Mouse (Mus musculus) kidney, adult 2 months (tissue): ENCODE results near the gene Dlg5. TPM values are rescaled to one million over a fixed set of nuclear protein-coding genes. Genes with fewer than 3 reads are reported as not detected.

ENCODE experiments used
- DNase-seq: peaks from one replicate; pipeline ENCODE4 v3.0.0; 2021
- H3K27ac ChIP-seq: fragments of 200-500 bp; 2 replicates; pipeline ENCODE4 v1.5.1; 2012; ENCODE audit warnings: low read depth, low read length, control low read depth, inconsistent platforms; ENCODE audit not compliant: insufficient read depth
- H3K27me3 ChIP-seq: fragments of 200-500 bp; replicated peaks from 2 replicates; pipeline ENCODE4 v1.6.1; 2012; ENCODE audit warnings: mild to moderate bottlenecking, moderate library complexity, low read length, inconsistent platforms; ENCODE audit not compliant: control insufficient read depth, insufficient read depth
- H3K36me3 ChIP-seq: fragments of 200-500 bp; 2 replicates; pipeline ENCODE4 v1.6.1; 2012; ENCODE audit warnings: mild to moderate bottlenecking, moderate library complexity, low read length, inconsistent platforms; ENCODE audit not compliant: control insufficient read depth, insufficient read depth
- H3K4me1 ChIP-seq: fragments of 200-500 bp; 2 replicates; pipeline ENCODE4 v1.6.1; 2011; ENCODE audit warnings: low read length; ENCODE audit not compliant: control insufficient read depth, insufficient read depth
- H3K4me3 ChIP-seq: fragments of 200-500 bp; 2 replicates; pipeline ENCODE4 v1.5.1; 2011; ENCODE audit warnings: mild to moderate bottlenecking, low read depth, low read length, control low read depth; ENCODE audit not compliant: insufficient read depth
- CTCF ChIP-seq: fragments of 200-500 bp; conservative IDR thresholded peaks from 2 replicates; pipeline ENCODE4 v1.5.1; 2011; ENCODE audit warnings: low read depth, mild to moderate bottlenecking, control low read depth, low read length, moderate library complexity, mixed read lengths; ENCODE audit not compliant: insufficient read depth, insufficient read length
- POLR2A ChIP-seq: fragments of 200-500 bp; IDR thresholded peaks from one replicate; pipeline ENCODE4 v1.6.1; 2011; ENCODE audit warnings: low read depth, low read length, control low read depth
- WGBS: fragments of 180-500 bp; shearing (Covaris S2); methylation state at CpG from one replicate; pipeline ENCODE4 v1.1.7; 2018; 5-methylcytosine and 5-hydroxymethylcytosine counted together
- polyA plus RNA-seq: library from polyadenylated mRNA; depleted of rRNA; stranded (reverse); fragments of >200 nt; gene quantifications from 2 replicates; pipeline ENCODE4 v1.2.3, GENCODE M21; 2012

Dlg5 gene
- polyA plus RNA-seq, 1 experiment, result 31.0 TPM

DNA sequence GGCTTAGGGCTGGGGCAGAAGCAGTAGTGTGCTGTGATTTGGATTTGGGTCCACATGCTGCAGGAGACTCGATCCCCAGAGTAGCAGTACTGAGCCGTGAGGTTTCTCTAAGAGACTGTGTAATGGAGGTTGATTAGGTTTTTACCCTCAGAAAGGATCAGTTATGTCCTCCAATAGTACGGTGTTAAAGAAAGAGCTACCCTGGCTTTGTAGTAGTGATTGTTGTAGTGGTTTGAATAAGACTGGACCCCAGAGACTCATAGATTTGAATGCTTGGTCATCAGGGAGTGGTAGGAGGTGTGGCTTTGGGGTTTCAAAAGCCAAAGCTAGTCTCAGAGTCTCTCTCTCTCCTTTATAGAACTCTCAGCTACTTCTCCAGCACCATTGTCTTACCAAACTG is 100.9 kb downstream of the Dlg5 start:
- no peaks in the 10 kb centered on the region for H3K36me3 ChIP-seq
- no peak for TF ChIP-seq CTCF
- no peak for TF ChIP-seq POLR2A
- 82% methylated on average over 3 of the region's 3 CpGs for WGBS
- H3K4me3 ChIP-seq, result no peak overlapping the region
- DNase-seq, result no peak
- H3K4me1 ChIP-seq, result no peaks in the 10 kb centered on the region
- no peaks in the 10 kb centered on the region for H3K27me3 ChIP-seq
- H3K27ac ChIP-seq, result no peak overlapping the region

DNA sequence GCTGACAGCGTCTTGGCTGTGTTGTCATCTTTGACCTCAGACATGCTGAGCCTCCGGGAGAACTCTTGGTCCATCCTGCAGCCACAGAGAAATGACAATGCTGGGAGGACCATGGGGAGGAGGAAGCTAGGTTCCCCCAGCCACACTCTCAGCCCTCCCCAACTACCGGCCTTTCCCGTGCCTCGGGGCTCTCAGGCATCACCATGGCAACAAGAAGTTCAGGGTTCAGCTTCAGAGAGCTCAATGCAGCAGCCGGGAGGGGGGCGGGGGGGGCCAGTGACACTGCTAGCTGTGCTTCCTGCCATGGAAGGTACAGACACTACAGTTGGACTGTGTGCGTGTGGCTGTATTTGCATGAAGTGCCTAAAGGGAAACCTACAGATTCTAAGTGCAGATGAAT is 101.3 kb downstream of the Dlg5 start:
- 40% methylated on average over 8 of the region's 8 CpGs for WGBS
- DNase-seq, result no peak
- no peak for TF ChIP-seq POLR2A
- Histone ChIP-seq H3K27ac (no peak overlapping the region), H3K4me3 (no peak overlapping the region), H3K36me3 (no peaks in the 10 kb centered on the region), H3K27me3 (no peaks in the 10 kb centered on the region), H3K4me1 (no peaks in the 10 kb centered on the region)

DNA sequence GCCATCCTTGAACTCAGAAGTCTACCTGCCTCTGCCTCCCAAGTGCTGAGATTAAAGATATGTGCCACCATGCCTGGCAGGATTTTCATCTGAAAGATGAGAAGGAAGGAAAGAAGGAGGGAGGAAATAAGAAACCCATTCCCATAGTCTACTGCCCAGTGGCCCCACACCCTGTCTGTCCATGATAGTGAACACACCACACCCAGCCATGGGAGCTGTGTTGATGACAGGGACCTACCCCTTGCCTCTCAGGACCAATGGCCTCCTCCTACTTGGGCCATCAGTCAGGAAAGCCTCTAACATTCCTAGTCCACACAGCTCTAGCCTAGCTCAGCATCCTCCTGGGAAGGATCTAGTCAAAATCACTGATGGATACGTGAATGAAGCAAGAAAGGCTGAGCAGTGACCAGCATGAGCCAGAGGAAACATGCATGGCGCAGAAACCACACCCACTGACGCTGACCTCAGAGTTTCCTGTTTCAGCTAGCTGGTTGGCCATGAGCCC is 102.7 kb downstream of the Dlg5 start:
- DNase-seq, result no peak
- no peaks in the 10 kb centered on the region for H3K27me3 ChIP-seq
- TF ChIP-seq CTCF, result no peak
- TF ChIP-seq POLR2A, result no peak
- no peaks in the 10 kb centered on the region for H3K4me1 ChIP-seq
- H3K36me3 ChIP-seq, result no peaks in the 10 kb centered on the region
- no peak overlapping the region for H3K4me3 ChIP-seq
- H3K27ac ChIP-seq, result no peak overlapping the region
- WGBS, result 71% methylated on average over 3 of the region's 3 CpGs

DNA sequence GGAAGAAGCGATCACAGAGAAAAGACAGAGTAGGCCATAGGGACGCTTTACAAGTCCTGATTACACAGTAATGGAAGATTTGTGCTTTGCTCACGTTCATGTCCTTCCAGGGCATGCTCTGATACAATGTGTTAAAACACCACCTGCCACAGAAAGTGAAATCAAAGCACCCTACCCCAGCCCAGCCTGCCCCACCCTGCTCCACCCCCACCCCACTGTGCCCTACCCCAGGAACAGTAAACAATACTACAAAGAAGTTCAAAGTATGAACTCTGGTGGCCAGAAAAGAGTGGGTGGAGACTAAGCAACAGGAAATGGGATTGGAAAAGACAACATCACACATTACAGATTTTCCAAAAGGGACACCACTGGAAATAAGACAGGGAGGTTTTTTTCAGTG is 104.0 kb downstream of the Dlg5 start:
- no peak for TF ChIP-seq POLR2A
- no peak for TF ChIP-seq CTCF
- Histone ChIP-seq H3K36me3 (no peaks in the 10 kb centered on the region), H3K4me1 (no peaks in the 10 kb centered on the region), H3K27me3 (no peaks in the 10 kb centered on the region), H3K27ac (no peak overlapping the region), H3K4me3 (no peak overlapping the region)
- no peak for DNase-seq
- 75% methylated on average over 3 of the region's 3 CpGs for whole genome bisulfite sequencing

DNA sequence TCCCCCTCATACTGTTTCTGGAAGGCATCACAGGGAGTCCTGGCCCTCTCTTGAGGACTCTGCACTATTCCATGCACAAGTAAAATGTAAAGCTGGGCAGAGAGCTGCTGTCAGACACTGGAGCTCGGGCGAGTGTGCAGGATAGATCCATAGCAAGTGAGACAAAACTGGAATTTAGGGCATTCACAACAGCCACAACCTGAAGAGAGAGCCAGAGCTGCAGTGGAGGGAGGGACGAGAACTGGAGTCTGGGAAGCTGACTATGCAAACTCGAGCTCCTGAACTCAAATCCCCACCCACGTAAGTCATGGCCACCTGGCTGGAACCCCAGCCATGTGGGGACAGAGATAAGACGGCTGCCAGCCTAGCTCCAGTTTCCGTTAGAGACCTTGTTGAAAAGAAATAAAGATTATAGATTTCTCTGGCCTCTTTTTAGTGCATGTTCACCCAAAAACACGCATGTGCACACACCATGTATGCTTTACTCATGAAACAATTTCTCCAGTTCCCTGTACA is 105.4 kb downstream of the Dlg5 start:
- TF ChIP-seq POLR2A (no peak), CTCF (no peak)
- no peaks in the 10 kb centered on the region for H3K27me3 ChIP-seq
- no peak for DNase-seq
- 76% methylated on average over 8 of the region's 8 CpGs for WGBS
- H3K36me3 ChIP-seq, result no peaks in the 10 kb centered on the region
- H3K4me1 ChIP-seq, result no peaks in the 10 kb centered on the region
- H3K27ac ChIP-seq, result no peak overlapping the region
- no peak overlapping the region for H3K4me3 ChIP-seq

DNA sequence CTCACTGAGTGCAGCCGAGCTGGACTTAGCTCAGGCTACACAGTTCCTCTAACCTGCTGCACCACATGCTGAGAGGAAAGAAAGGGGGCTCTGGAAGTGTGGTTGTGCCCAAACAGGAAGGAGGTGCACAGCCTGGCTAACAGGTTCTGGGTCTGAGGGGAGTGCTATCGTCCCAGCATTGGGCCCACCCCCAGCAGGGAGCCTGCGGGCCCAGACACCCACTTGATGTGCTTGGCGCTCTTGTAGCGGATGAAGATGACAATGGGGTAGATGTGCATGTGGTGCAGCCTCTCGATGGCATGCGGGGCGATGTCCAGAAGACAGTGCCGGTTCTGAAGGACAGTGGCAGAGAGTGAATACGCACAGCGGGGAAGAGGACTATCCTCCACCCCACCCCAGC is 108.8 kb downstream of the Dlg5 start:
- H3K36me3 ChIP-seq, result 0 out of 2 replicates have a peak, but pooled peaks cover 3% of the 10 kb centered on the region
- TF ChIP-seq POLR2A (no peak), CTCF (no peak)
- no peak for DNase-seq
- no peaks in the 10 kb centered on the region for H3K27me3 ChIP-seq
- WGBS, result 93% methylated on average over 11 of the region's 11 CpGs
- H3K27ac ChIP-seq, result no peak overlapping the region
- no peak overlapping the region for H3K4me3 ChIP-seq
- no peaks in the 10 kb centered on the region for H3K4me1 ChIP-seq

DNA sequence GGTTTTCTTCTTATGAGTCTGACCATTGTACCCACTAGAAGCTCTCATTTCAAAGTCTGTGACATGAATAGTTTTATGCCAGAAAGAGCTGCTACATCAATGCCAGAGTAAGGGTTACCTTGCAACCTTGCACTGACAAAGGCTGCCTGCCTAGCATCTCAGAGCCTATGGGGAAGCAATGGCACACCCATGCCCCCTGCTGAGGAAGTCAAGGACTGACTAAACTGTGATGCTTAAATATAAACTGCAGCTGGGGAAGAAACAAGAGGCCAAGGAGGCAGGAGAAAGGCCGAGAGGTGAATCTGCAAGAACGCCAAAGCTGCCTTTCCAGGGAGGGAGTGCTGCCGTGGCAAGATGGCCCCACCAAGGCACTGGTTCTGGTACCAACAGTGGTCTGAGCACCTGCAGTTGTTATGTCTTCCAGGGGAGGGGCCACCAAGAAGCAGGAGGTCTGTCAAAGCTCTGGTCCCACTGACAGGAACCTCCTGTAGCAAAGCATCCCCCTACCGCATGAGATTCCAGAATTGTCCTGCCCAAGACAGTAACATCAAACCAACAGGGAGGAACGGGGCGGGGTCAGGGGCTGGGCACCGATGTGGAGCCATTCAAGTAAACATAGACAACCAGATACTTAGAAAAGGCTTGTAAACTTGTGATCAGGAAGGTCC is 111.0 kb downstream of the Dlg5 start:
- WGBS, result 76% methylated on average over 7 of the region's 7 CpGs
- TF ChIP-seq CTCF (0 out of 2 replicates have a peak, but pooled peaks have one; percentile 5), POLR2A (no peak)
- Histone ChIP-seq H3K27ac (no peak overlapping the region), H3K36me3 (0 out of 2 replicates have a peak, but pooled peaks cover 3% of the 10 kb centered on the region), H3K4me3 (no peak overlapping the region), H3K27me3 (no peaks in the 10 kb centered on the region), H3K4me1 (no peaks in the 10 kb centered on the region)
- DNase-seq, result no peak
